Mouse (Mus musculus) adrenal gland, postnatal 4 days (tissue): Measurements from ENCODE around the gene Ccl8. TPM values are rescaled to one million over a fixed set of nuclear protein-coding genes. Genes with fewer than 3 reads are reported as not detected.

Source experiments
- DNase-seq, 2 experiments: peaks; one replicate each; pipeline ENCODE4 v3.0.0; 2021 to 2022; ENCODE audit warnings: low spot score in 2 of 2, mixed read lengths in 2 of 2
- long read RNA-seq, 2 experiments: library from polyadenylated mRNA; stranded (forward); transcript quantifications; one replicate each; pipeline ENCODE4 v2.0.0; 2021
- total RNA-seq, 2 experiments: library from RNA; stranded (reverse); gene quantifications; 2 replicates each; pipeline ENCODE4 v1.2.3; 2021

The Ccl8 gene
- not detected for total RNA-seq
- long read RNA-seq, experiment 1 = 0 reads
- long read RNA-seq, experiment 2, partial matches to known transcripts = 1 of 1 reads
- long read RNA-seq, experiment 2, other reads (novel, unspliced or antisense) = 0 of 1 reads

GRCm38 (mm10) chr11:82114885-82115284 lies at the start of gene Ccl8:
Gene Ccl8, plus strand, starts transcription at chr11:82115185.
- no peak for DNase-seq

- no peak for DNase-seq
Observed at GRCm38 (mm10) chr11:82066953-82067571, 47.9 kb upstream of the Ccl8 start.

- DNase-seq = no peak
Observed at GRCm38 (mm10) chr11:82071076-82071475, 43.9 kb upstream of the Ccl8 start.

GRCm38 (mm10) chr11:82072374-82072773 lies 42.6 kb upstream of the Ccl8 start:
- no peak for DNase-seq

GRCm38 (mm10) chr11:82072984-82073383 lies 42.0 kb upstream of the Ccl8 start:
- no peak for DNase-seq

- DNase-seq = no peak
Observed at GRCm38 (mm10) chr11:82073686-82074085, 41.3 kb upstream of the Ccl8 start.

- no peak for DNase-seq
Observed at GRCm38 (mm10) chr11:82077031-82077430, 38.0 kb upstream of the Ccl8 start.

GRCm38 (mm10) chr11:82078136-82078730 lies 36.8 kb upstream of the Ccl8 start:
- no peak for DNase-seq

- DNase-seq = no peak
Observed at GRCm38 (mm10) chr11:82080865-82081264, 34.1 kb upstream of the Ccl8 start.

- no peak for DNase-seq
Observed at GRCm38 (mm10) chr11:82084360-82084759, 30.6 kb upstream of the Ccl8 start.

GRCm38 (mm10) chr11:82099511-82100323 lies 15.3 kb upstream of the Ccl8 start:
- DNase-seq = no peak

- DNase-seq = no peak
Observed at GRCm38 (mm10) chr11:82101087-82101486, 13.9 kb upstream of the Ccl8 start.

- DNase-seq = no peak
Observed at GRCm38 (mm10) chr11:82101529-82101928, 13.5 kb upstream of the Ccl8 start, which contains the start of gene Ccl12. Gene Ccl12, plus strand, starts transcription at chr11:82101845.

- no peak for DNase-seq
Observed at GRCm38 (mm10) chr11:82109611-82110010, 5.4 kb upstream of the Ccl8 start.

- no peak for DNase-seq
Observed at GRCm38 (mm10) chr11:82110372-82111248, 4.4 kb upstream of the Ccl8 start.

GRCm38 (mm10) chr11:82116041-82116440 lies 1.1 kb downstream of the Ccl8 start:
- no peak for DNase-seq

- DNase-seq = no peak
Observed at GRCm38 (mm10) chr11:82132977-82133376, 18.0 kb downstream of the Ccl8 start.

GRCm38 (mm10) chr11:82136196-82136595 lies 21.2 kb downstream of the Ccl8 start:
- DNase-seq = no peak

- DNase-seq = no peak
Observed at GRCm38 (mm10) chr11:82139492-82140094, 24.6 kb downstream of the Ccl8 start.

- DNase-seq = no peak
Observed at GRCm38 (mm10) chr11:82159126-82159525, 44.1 kb downstream of the Ccl8 start.

GRCm38 (mm10) chr11:82163285-82163684 lies 48.3 kb downstream of the Ccl8 start:
- DNase-seq = no peak
